Mouse (Mus musculus) spleen, adult 2 months (tissue): ENCODE measurements at regions not wholly inside any gene's neighbourhood (a gene's known extent, or its start where the extent isn't known, plus 50 kb on each side); places are given as distances from the start of the nearest gene placed in this dataset.

ENCODE experiments used
- CTCF ChIP-seq: fragments of 200-500 bp; IDR thresholded peaks from 2 replicates; pipeline ENCODE4 v1.5.1; 2011; ENCODE audit warnings: mild to moderate bottlenecking, inconsistent platforms; ENCODE audit not compliant: insufficient read depth, insufficient read length, insufficient replicate concordance; ENCODE audit errors: extremely low read depth
- POLR2A ChIP-seq: fragments of 200-500 bp; IDR thresholded peaks from 2 replicates; pipeline ENCODE4 v1.6.1; 2011; ENCODE audit warnings: low read depth, low read length, inconsistent platforms

- TF ChIP-seq POLR2A (no peak), CTCF (no peak)
Measured at GRCm38 (mm10) chr17:4541020-4541743, 452.9 kb upstream of the Arid1b start.
